Mouse (Mus musculus): ENCODE measurements at regions not wholly inside any gene's neighbourhood (a gene's known extent, or its start where the extent isn't known, plus 50 kb on each side); places are given as distances from the start of the nearest gene placed in this dataset.
A peak's percentile ranks its signal among the peaks of the same experiment; 100 is the strongest.

GRCm38 (mm10) chr9:61164501-61165251 is 207.5 kb upstream of the Tle3 start:
- TF ChIP-seq CTCF (IDR thresholded peaks at IDR 0.05; ENCODE audit: low read depth) = no peak; the same call in 1 of the 2 replicates
- DNase-seq = peak; percentile 86
- no peaks in the 10 kb centered on the region for H3K36me3 ChIP-seq (ENCODE audit: insufficient read depth)
- no peak overlapping the region for H3K9ac ChIP-seq
- peaks cover 48% of the 10 kb centered on the region for H3K4me1 ChIP-seq (ENCODE audit: insufficient read depth)
- H3K27me3 ChIP-seq (ENCODE audit: insufficient read depth, low read length) = no peaks in the 10 kb centered on the region
- WGBS = 25% methylated on average over 11 of the region's 11 CpGs
- ATAC-seq (ENCODE audit: insufficient read depth) = peak; percentile 77
- no peaks in the 10 kb centered on the region for H3K9me3 ChIP-seq (ENCODE audit: low read depth, low read length)
- peak overlapping the region; percentile 63; the same call in 1 of the 2 replicates for H3K27ac ChIP-seq (ENCODE audit: low read depth)
- H3K4me3 ChIP-seq (ENCODE audit: low read depth, low read length) = no peak overlapping the region
- peak overlapping the region; percentile 1; the same call in 1 of the 2 replicates for H3K4me2 ChIP-seq

GRCm38 (mm10) chr9:61166115-61166514 is 206.1 kb upstream of the Tle3 start:
- TF ChIP-seq CTCF (IDR thresholded peaks at IDR 0.05; ENCODE audit: low read depth) = no peak
- H3K4me1 ChIP-seq (ENCODE audit: insufficient read depth) = peaks cover 48% of the 10 kb centered on the region
- no peaks in the 10 kb centered on the region for H3K36me3 ChIP-seq (ENCODE audit: insufficient read depth)
- no peak for DNase-seq
- no peaks in the 10 kb centered on the region for H3K27me3 ChIP-seq (ENCODE audit: insufficient read depth, low read length)
- no peaks in the 10 kb centered on the region for H3K9me3 ChIP-seq (ENCODE audit: low read depth, low read length)
- no peak overlapping the region for H3K4me2 ChIP-seq
- no peak for ATAC-seq (ENCODE audit: insufficient read depth)
- no peak overlapping the region for H3K9ac ChIP-seq
- H3K27ac ChIP-seq (ENCODE audit: low read depth) = peak overlapping the region; percentile 51; the same call in 1 of the 2 replicates
- no peak overlapping the region for H3K4me3 ChIP-seq (ENCODE audit: low read depth, low read length)
- 65% methylated on average over 2 of the region's 2 CpGs for WGBS

DNA sequence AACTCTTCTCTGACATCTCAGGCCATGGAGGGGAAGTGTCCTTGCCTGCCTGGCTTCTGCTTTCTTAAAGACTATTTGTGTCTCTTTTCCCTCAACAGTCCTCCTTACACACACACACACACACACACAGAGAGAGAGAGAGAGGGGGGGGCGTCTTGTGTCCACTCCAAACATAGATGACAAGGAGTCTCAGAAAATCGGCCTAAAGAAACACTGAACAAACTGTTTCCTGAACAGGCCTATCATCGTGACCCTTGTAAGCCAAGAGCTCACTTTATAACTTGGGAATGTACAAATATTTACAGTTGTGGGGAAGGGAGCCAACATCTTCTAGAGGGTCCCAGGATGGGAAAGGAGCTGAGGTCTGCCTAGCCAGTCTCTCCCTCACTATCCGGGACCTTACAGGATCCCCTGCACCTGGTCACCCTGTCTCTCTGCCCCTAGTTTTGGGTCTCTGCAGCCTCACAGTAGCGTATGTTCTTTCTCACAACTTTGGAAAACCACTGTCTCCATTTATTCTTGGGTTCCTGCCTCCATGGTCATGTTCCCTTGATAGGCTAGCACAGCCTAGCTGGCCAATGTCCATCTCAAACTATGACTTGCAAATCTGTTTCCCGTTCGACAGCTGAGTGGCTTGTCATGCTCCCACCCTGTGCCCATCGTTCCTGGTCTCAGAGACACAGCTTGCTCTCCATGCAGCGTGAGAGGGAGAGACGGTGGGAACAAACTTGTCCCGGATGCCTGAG is 204.9 kb upstream of the Tle3 start:
- H3K4me2 ChIP-seq = peak overlapping the region; percentile 13; the same call in 1 of the 2 replicates
- H3K36me3 ChIP-seq (ENCODE audit: insufficient read depth) = no peaks in the 10 kb centered on the region
- ATAC-seq (ENCODE audit: insufficient read depth) (peak; percentile 40), DNase-seq (peak; percentile 92)
- no peak overlapping the region for H3K9ac ChIP-seq
- no peak for TF ChIP-seq CTCF (IDR thresholded peaks at IDR 0.05; ENCODE audit: low read depth)
- H3K4me1 ChIP-seq (ENCODE audit: insufficient read depth) = peaks cover 48% of the 10 kb centered on the region
- no peaks in the 10 kb centered on the region for H3K9me3 ChIP-seq (ENCODE audit: low read depth, low read length)
- WGBS = 21% methylated on average over 11 of the region's 11 CpGs
- H3K27me3 ChIP-seq (ENCODE audit: insufficient read depth, low read length) = no peaks in the 10 kb centered on the region
- no peak overlapping the region for H3K4me3 ChIP-seq (ENCODE audit: low read depth, low read length)
- peak overlapping the region; percentile 51 for H3K27ac ChIP-seq (ENCODE audit: low read depth)

- peaks cover 34% of the 10 kb centered on the region for H3K4me1 ChIP-seq (ENCODE audit: insufficient read depth)
- H3K4me3 ChIP-seq (ENCODE audit: low read depth, low read length) = no peak overlapping the region
- no peak overlapping the region for H3K4me2 ChIP-seq
- H3K27ac ChIP-seq (ENCODE audit: low read depth) = no peak overlapping the region
- no peak for DNase-seq
- no peaks in the 10 kb centered on the region for H3K36me3 ChIP-seq (ENCODE audit: insufficient read depth)
- H3K9ac ChIP-seq = no peak overlapping the region
- no peak for TF ChIP-seq CTCF (IDR thresholded peaks at IDR 0.05; ENCODE audit: low read depth)
- 84% methylated on average over 7 of the region's 7 CpGs for WGBS
- no peak for ATAC-seq (ENCODE audit: insufficient read depth)
- no peaks in the 10 kb centered on the region for H3K27me3 ChIP-seq (ENCODE audit: insufficient read depth, low read length)
- no peaks in the 10 kb centered on the region for H3K9me3 ChIP-seq (ENCODE audit: low read depth, low read length)
These were observed 203.2 kb upstream of the Tle3 start for GRCm38 (mm10) chr9:61168931-61169330.

GRCm38 (mm10) chr9:61169506-61170090 is 202.6 kb upstream of the Tle3 start:
- whole genome bisulfite sequencing = 70% methylated on average over 9 of the region's 9 CpGs
- no peak for DNase-seq
- Histone ChIP-seq H3K27ac (ENCODE audit: low read depth) (no peak overlapping the region), H3K9ac (no peak overlapping the region), H3K9me3 (ENCODE audit: low read depth, low read length) (no peaks in the 10 kb centered on the region), H3K27me3 (ENCODE audit: insufficient read depth, low read length) (no peaks in the 10 kb centered on the region), H3K4me2 (no peak overlapping the region), H3K4me3 (ENCODE audit: low read depth, low read length) (no peak overlapping the region), H3K36me3 (ENCODE audit: insufficient read depth) (no peaks in the 10 kb centered on the region), H3K4me1 (ENCODE audit: insufficient read depth) (peaks cover 31% of the 10 kb centered on the region)
- no peak for ATAC-seq (ENCODE audit: insufficient read depth)
- TF ChIP-seq CTCF (IDR thresholded peaks at IDR 0.05; ENCODE audit: low read depth) = no peak

DNA sequence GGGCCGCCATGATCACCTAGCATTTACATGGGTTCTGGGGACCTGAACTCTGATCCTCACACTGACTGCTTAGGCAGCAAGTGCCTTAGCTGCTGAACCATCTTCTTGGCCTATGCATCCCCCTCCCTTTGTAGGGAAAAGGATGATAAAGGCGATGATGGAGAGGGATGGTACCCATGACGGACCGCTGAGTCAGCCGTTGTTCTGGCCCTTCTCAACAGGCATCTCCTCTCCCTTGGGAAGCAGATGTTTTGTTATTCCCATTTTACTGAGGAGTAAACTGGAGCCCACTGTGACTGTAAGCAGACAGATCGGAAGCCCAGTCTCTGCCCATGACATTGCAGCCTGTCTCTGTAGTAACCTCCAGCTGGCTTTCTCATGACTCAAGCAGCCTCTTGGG is 201.2 kb upstream of the Tle3 start:
- DNase-seq (no peak), ATAC-seq (ENCODE audit: insufficient read depth) (no peak)
- Histone ChIP-seq H3K4me2 (no peak overlapping the region), H3K4me1 (ENCODE audit: insufficient read depth) (peaks cover 22% of the 10 kb centered on the region), H3K9ac (no peak overlapping the region), H3K36me3 (ENCODE audit: insufficient read depth) (no peaks in the 10 kb centered on the region), H3K9me3 (ENCODE audit: low read depth, low read length) (no peaks in the 10 kb centered on the region), H3K4me3 (ENCODE audit: low read depth, low read length) (no peak overlapping the region), H3K27ac (ENCODE audit: low read depth) (no peak overlapping the region), H3K27me3 (ENCODE audit: insufficient read depth, low read length) (no peaks in the 10 kb centered on the region)
- no peak for TF ChIP-seq CTCF (IDR thresholded peaks at IDR 0.05; ENCODE audit: low read depth)
- WGBS = 95% methylated on average over 6 of the region's 6 CpGs

GRCm38 (mm10) chr9:61172421-61172820 is 199.7 kb upstream of the Tle3 start:
- Histone ChIP-seq H3K4me2 (no peak overlapping the region), H3K27me3 (ENCODE audit: insufficient read depth, low read length) (no peaks in the 10 kb centered on the region), H3K27ac (ENCODE audit: low read depth) (no peak overlapping the region), H3K4me1 (ENCODE audit: insufficient read depth) (peaks cover 8% of the 10 kb centered on the region; the same call in 1 of the 2 replicates), H3K9ac (no peak overlapping the region), H3K36me3 (ENCODE audit: insufficient read depth) (no peaks in the 10 kb centered on the region), H3K9me3 (ENCODE audit: low read depth, low read length) (no peaks in the 10 kb centered on the region), H3K4me3 (ENCODE audit: low read depth, low read length) (no peak overlapping the region)
- DNase-seq (no peak), ATAC-seq (ENCODE audit: insufficient read depth) (no peak)
- no peak for TF ChIP-seq CTCF (IDR thresholded peaks at IDR 0.05; ENCODE audit: low read depth)

Measured in lung, embryonic 14.5 days (tissue).